Mouse (Mus musculus) hindbrain, embryonic 16.5 days (tissue): ENCODE measurements around the gene Mctp1. TPM values are rescaled to one million over a fixed set of nuclear protein-coding genes. Genes with fewer than 3 reads are reported as not detected.

ENCODE experiments used
- ATAC-seq: fragments of 200-750 bp; cut with Nextera tagmentation; 2 replicates; pipeline ENCODE4 v1.8.0; 2017; ENCODE audit warnings: moderate TSS enrichment, moderate library complexity
- H3K27ac ChIP-seq: fragments of 300-500 bp; sonication (generic); 2 replicates; pipeline ENCODE4 v1.5.1; 2014; ENCODE audit warnings: low read depth, mild to moderate bottlenecking, control low read depth, low read length, moderate library complexity
- H3K27me3 ChIP-seq: fragments of 300-500 bp; sonication (generic); replicated peaks from 2 replicates; pipeline ENCODE4 v1.6.1; 2014; ENCODE audit warnings: low read length; ENCODE audit not compliant: control insufficient read depth, insufficient read depth
- H3K36me3 ChIP-seq: fragments of 300-500 bp; sonication (generic); 2 replicates; pipeline ENCODE4 v1.6.1; 2014; ENCODE audit warnings: mild to moderate bottlenecking, low read length, moderate library complexity, mixed read lengths; ENCODE audit not compliant: control insufficient read depth, insufficient read depth
- H3K4me1 ChIP-seq: fragments of 300-500 bp; sonication (generic); 2 replicates; pipeline ENCODE4 v1.6.1; 2014; ENCODE audit warnings: low read depth, low read length; ENCODE audit not compliant: control insufficient read depth, insufficient read depth
- H3K4me2 ChIP-seq: fragments of 300-500 bp; sonication (generic); 2 replicates; pipeline ENCODE4 v1.6.1; 2014; ENCODE audit warnings: mild to moderate bottlenecking, low read length, control low read depth, moderate library complexity
- H3K4me3 ChIP-seq: fragments of 300-500 bp; sonication (generic); 2 replicates; pipeline ENCODE4 v1.5.1; 2014; ENCODE audit warnings: mild to moderate bottlenecking, low read length, control low read depth, moderate library complexity
- H3K9ac ChIP-seq: fragments of 300-500 bp; sonication (generic); 2 replicates; pipeline ENCODE4 v1.6.1; 2014; ENCODE audit warnings: low read depth, mild to moderate bottlenecking, control low read depth, low read length, moderate library complexity
- H3K9me3 ChIP-seq: fragments of 300-500 bp; sonication (generic); 2 replicates; pipeline ENCODE4 v1.6.1; 2014; ENCODE audit warnings: mild to moderate bottlenecking, low read length, moderate library complexity; ENCODE audit not compliant: control insufficient read depth
- WGBS: fragments of 180-500 bp; shearing (Covaris S2); extraction: QIAGEN DNeasy Blood & Tissue Kit; methylation state at CpG from one replicate; pipeline ENCODE4 v1.1.7; 2014; 5-methylcytosine and 5-hydroxymethylcytosine counted together
- polyA plus RNA-seq: library from polyadenylated mRNA; unstranded; fragments of >200 nt; fragmentation: Nextera tagmentation; extraction: Ambion mirVana; gene quantifications from 2 replicates; pipeline ENCODE4 v1.2.1, GENCODE M21; 2015

Mctp1 gene
- polyA plus RNA-seq, 1 experiment from 2014 or later: 4.1 TPM

DNA sequence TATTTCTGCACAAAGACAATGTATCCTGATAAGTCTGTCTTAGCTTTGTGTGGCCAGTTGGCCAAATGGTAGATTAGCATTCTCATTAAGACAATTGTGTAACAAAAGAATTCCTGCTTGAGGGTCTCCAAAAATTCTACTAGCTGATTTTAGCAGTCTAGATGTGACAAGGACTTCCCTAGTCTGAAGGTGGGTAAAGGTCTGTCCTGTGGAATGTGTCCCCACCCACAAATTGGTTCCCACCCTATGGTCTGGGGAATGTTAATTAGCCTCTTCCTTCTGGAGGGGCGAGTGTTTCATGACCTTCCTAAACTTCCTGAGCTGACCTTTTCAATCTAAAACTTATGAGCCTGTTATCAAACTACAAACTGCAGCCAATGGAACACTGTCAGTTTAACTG lies 143.4 kb downstream of the Mctp1 start:
- ATAC-seq: no peak
- no peaks in the 10 kb centered on the region for H3K36me3 ChIP-seq
- WGBS: 38% methylated on average over 1 of the region's 1 CpGs
- no peak overlapping the region for H3K27ac ChIP-seq
- no peak overlapping the region for H3K9ac ChIP-seq
- H3K27me3 ChIP-seq: no peaks in the 10 kb centered on the region
- H3K9me3 ChIP-seq: no peaks in the 10 kb centered on the region
- H3K4me2 ChIP-seq: no peak overlapping the region
- H3K4me3 ChIP-seq: no peak overlapping the region
- H3K4me1 ChIP-seq: no peaks in the 10 kb centered on the region

DNA sequence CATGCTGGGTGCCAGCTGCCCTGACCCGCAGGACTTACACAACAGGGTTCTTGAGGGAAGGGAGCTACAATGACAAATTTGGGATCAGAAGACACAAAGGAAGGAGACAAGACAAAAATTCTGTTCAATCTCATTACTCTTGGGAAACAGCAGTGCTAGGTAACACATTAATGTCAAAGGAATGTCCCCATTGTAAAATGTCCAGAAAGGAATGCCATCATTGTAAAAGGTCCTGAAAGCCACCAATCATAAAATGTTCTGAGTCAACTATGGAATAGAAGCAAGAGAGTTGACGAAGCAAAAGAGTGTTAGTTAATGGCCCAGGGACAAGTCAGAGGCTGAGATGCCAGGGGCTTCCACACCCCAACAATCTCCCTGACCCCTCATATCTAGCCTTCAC lies 145.6 kb downstream of the Mctp1 start:
- Histone ChIP-seq H3K4me1 (no peaks in the 10 kb centered on the region), H3K9me3 (no peaks in the 10 kb centered on the region), H3K4me2 (no peak overlapping the region), H3K27me3 (no peaks in the 10 kb centered on the region), H3K36me3 (no peaks in the 10 kb centered on the region), H3K27ac (no peak overlapping the region), H3K4me3 (no peak overlapping the region), H3K9ac (no peak overlapping the region)
- 60% methylated on average over 2 of the region's 2 CpGs for WGBS
- ATAC-seq: no peak

DNA sequence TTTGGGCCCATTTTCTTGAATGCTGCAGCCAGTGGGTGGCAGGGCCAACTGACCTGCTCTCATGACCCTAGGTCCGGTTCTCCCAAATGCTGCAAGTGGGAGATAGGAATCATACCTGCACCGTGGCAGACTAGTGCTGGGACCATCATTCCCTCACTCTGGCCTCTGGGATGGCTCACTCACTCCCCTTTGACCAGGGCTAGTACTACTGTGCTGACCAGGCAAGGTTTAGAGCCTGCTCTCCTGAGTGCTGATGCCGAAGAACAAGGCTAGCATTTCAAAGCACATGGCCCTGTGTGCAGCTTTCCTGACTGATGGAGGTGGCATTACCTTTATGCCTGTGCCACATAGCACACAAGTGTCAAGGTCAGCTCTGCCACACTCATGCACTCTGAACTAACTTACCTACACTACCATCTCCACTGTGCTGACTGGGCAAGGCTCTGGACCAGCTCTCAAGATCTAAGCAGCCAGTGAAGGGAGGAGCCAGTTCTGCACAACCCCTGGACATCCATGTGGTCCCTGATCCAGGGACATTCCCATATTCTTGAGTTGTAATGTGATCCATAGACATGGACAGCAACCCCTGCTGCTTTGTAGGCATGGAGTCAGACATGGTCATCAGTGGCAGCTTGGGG lies 146.7 kb downstream of the Mctp1 start:
- WGBS: 87% methylated on average over 3 of the region's 3 CpGs
- H3K36me3 ChIP-seq: no peaks in the 10 kb centered on the region
- H3K9ac ChIP-seq: no peak overlapping the region
- no peaks in the 10 kb centered on the region for H3K27me3 ChIP-seq
- no peaks in the 10 kb centered on the region for H3K4me1 ChIP-seq
- no peak overlapping the region for H3K4me2 ChIP-seq
- no peaks in the 10 kb centered on the region for H3K9me3 ChIP-seq
- no peak for ATAC-seq
- no peak overlapping the region for H3K4me3 ChIP-seq
- H3K27ac ChIP-seq: no peak overlapping the region

DNA sequence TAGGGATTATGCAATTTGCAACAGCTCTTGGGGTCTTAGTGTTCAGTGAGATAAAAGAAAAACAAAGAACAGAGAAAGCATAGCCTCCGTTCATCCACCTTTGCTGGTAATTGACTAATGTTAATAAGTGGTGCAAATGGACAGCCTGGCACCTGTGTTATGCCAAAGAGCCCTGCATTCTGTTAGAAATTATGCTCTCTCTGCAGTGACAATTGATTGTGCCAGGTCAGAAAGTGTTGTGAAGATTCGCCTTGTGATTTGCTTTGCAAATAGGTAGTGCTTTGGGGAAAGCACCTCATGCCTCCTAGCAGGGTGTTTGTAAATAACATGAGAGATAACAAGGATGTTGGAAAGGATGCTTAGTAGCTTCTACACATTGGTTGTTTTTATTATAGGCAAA lies 163.5 kb downstream of the Mctp1 start:
- 85% methylated on average over 2 of the region's 2 CpGs for WGBS
- Histone ChIP-seq H3K27ac (no peak overlapping the region), H3K27me3 (no peaks in the 10 kb centered on the region), H3K4me3 (no peak overlapping the region), H3K4me2 (no peak overlapping the region), H3K36me3 (no peaks in the 10 kb centered on the region), H3K4me1 (no peaks in the 10 kb centered on the region), H3K9me3 (no peaks in the 10 kb centered on the region), H3K9ac (no peak overlapping the region)
- ATAC-seq: no peak

DNA sequence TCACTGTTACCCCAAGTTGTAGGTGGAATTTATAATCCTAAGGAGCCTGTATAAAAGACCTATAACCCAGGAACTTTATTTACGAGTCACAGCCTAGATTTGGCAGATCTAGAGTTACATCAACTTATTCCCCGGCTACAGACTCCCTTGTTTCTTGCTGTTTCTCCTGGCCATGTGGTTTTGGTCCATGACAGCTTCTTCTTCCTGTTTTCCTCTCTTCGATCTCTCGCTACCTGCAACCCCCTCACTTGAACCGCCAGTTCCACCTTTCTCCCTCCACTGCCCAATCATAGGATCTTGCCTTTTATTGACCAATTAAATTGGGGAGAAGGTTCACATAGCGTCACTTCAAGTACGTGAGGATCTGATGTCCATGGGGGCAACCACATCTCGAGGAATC lies 176.6 kb downstream of the Mctp1 start:
- Histone ChIP-seq H3K4me2 (no peak overlapping the region), H3K27me3 (no peaks in the 10 kb centered on the region), H3K36me3 (no peaks in the 10 kb centered on the region), H3K4me3 (no peak overlapping the region), H3K9ac (no peak overlapping the region), H3K9me3 (no peaks in the 10 kb centered on the region), H3K27ac (no peak overlapping the region), H3K4me1 (no peaks in the 10 kb centered on the region)
- no peak for ATAC-seq
- 90% methylated on average over 8 of the region's 8 CpGs for WGBS

DNA sequence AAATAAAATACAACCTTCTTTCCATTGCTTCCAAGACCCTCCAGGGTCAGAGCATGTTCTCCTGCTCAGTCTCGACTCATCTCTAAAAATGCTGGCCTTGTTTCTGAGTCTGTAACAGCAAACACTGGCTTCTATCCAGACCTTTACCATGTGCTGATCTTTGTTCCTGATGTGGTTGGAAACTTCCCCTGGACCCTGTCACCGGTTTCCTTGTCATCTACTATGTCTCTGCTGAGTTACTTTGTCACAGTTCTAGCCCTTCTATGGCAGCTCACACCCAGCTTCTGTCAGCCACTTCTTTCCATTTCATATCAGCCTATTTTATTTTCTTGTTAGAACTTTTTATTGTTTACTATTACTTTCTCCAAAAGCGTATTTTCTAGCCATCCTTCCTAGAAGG lies 177.3 kb downstream of the Mctp1 start:
- Histone ChIP-seq H3K9me3 (no peaks in the 10 kb centered on the region), H3K4me2 (no peak overlapping the region), H3K36me3 (no peaks in the 10 kb centered on the region), H3K27me3 (no peaks in the 10 kb centered on the region), H3K9ac (no peak overlapping the region), H3K4me3 (no peak overlapping the region), H3K4me1 (no peaks in the 10 kb centered on the region), H3K27ac (no peak overlapping the region)
- 87% methylated on average over 3 of the region's 3 CpGs for WGBS
- ATAC-seq: no peak

DNA sequence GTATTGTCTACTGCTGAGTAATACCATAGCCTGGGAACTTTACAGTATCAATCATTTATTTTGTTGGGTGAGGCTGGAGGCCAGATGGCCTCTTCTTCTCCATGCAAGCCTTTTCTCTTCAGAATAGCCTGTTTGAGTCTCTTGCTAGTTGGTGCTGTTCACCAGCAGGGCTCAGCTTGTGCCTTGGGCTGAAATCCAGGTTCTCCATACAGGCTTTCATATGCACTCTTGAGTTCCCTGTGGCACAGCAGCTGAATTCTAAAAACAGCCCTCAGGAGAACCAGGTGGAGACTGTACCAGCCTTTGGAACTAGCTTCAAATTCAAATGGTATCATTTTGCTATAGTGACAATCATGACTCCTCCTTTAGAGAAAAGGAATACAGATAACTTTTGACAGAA lies 179.7 kb downstream of the Mctp1 start:
- H3K4me2 ChIP-seq: no peak overlapping the region
- H3K27me3 ChIP-seq: no peaks in the 10 kb centered on the region
- no peak overlapping the region for H3K27ac ChIP-seq
- H3K4me1 ChIP-seq: no peaks in the 10 kb centered on the region
- no peak overlapping the region for H3K9ac ChIP-seq
- ATAC-seq: no peak
- no peaks in the 10 kb centered on the region for H3K36me3 ChIP-seq
- no peak overlapping the region for H3K4me3 ChIP-seq
- H3K9me3 ChIP-seq: no peaks in the 10 kb centered on the region

DNA sequence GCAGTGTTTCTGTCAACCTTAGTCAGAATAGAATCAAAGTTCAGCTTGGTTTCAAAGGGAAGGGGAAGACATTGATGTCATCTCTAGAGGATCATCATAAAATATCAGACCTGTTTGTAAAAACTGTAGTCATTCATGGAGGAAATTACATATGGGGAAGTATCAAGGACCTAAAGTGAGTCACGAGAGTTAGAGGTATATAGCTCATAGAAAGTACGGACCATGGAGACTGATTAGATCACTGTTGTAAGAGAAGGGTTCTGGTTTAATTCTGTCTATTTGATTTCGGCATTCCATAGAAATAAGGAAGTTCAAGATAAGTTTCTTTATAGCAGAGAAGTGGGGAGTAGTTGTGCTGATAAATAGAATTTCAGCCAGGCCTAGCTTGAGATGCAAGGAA lies 181.7 kb downstream of the Mctp1 start:
- H3K9ac ChIP-seq: no peak overlapping the region
- WGBS: 91% methylated on average over 3 of the region's 3 CpGs
- no peaks in the 10 kb centered on the region for H3K9me3 ChIP-seq
- H3K4me2 ChIP-seq: no peak overlapping the region
- no peaks in the 10 kb centered on the region for H3K36me3 ChIP-seq
- no peak overlapping the region for H3K4me3 ChIP-seq
- ATAC-seq: no peak
- no peaks in the 10 kb centered on the region for H3K4me1 ChIP-seq
- H3K27me3 ChIP-seq: no peaks in the 10 kb centered on the region
- H3K27ac ChIP-seq: no peak overlapping the region

DNA sequence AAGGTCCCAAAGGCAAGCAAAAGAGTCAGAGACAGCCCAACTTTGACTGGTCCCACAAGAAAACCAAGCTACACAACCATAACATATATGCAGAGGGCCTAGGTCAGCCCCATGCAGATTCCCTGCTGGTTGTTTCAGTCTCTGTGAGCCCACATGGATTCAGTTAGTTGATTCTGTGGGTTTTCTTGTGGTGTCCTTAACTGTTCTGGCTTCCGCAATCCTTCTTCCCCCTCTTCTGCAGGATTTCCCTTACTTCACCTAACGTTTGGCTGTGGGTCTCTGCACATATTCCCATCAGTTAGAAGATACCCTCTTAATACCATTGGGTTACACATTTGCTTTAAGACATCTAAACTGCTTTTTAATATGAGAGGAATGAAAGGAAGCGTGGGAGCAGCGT lies 183.1 kb downstream of the Mctp1 start:
- Histone ChIP-seq H3K4me3 (no peak overlapping the region), H3K27me3 (no peaks in the 10 kb centered on the region), H3K4me2 (no peak overlapping the region), H3K36me3 (no peaks in the 10 kb centered on the region), H3K4me1 (no peaks in the 10 kb centered on the region), H3K9me3 (no peaks in the 10 kb centered on the region), H3K9ac (no peak overlapping the region), H3K27ac (no peak overlapping the region)
- ATAC-seq: no peak
- WGBS: 89% methylated on average over 4 of the region's 4 CpGs
